Mouse (Mus musculus): ENCODE data around the gene Kcne3.

DNA sequence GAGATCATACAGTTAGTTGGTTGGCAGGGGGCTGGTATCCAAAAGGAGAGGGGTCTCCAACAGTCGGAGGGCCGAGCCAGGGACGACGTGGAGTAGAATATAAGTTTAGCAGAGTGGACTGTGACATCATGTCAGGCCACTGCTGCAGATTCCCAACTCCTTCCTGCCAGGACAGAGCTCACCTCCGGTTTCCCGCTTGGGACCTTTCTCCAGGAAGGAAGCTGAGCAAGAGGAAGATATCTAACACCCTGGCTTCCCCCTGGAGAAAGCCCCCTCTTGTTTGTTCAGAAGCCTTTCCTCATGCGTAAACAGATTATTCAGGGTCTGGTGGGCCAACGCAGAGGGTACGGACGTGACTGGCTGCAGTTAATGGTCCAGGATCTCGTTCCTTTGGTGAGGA is 7.6 kb upstream of the Kcne3 start:
- no peak for TF ChIP-seq CTCF (IDR thresholded peaks at IDR 0.05; ENCODE audit: low read depth)
- no peak for TF ChIP-seq EP300 (IDR thresholded peaks at IDR 0.05; ENCODE audit: low read depth)
